Mouse (Mus musculus): ENCODE measurements around the gene Gm10719.
"Not testable (repeated sequence)": the region's sequence is repeated elsewhere in the genome, so short reads cannot be mapped to it uniquely, and the experiment has no call there.

DNA sequence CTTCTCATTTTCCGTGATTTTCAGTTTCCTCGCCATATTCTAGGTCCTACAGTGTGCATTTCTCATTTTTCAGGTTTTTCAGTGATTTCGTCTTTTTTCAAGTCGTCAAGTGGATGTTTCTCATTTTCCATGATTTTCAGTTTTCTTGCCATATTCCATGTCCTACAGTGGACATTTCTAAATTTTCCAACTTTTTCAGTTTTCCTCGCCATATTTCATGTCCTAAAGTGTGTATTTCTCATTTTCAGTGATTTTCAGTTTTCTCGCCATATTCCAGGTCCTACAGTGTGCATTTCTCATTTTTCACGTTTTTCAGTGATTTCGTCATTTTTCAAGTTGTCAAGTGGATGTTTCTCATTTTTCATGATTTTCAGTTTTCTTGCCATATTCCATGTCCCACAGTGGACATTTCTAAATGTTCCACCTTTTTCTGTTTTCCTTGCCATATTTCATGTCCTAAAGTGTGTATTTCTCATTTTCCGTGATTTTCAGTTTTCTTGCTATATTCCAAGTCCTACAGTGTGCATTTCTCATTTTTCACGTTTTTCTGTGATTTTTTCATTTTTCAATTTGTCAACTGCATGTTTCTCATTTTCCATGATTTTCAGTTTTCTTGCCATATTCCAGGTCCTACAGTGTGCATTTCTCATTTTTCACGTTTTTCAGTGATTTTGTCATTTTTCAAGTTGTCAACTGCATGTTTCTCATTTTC lies 15.1 kb upstream of the Gm10719 start:
- not testable (repeated sequence) for TF ChIP-seq POLR2A (IDR thresholded peaks at IDR 0.05; ENCODE audit: insufficient read length, low read depth); REST (IDR thresholded peaks at IDR 0.05; ENCODE audit: insufficient read depth, insufficient read length); TCF12 (IDR thresholded peaks at IDR 0.05; ENCODE audit: insufficient read depth, poor library complexity, severe bottlenecking); USF1 (IDR thresholded peaks at IDR 0.05; ENCODE audit: low read depth); POLR2AphosphoS2 (IDR thresholded peaks at IDR 0.05; ENCODE audit: insufficient read length, low read depth); MYOD1 (IDR thresholded peaks at IDR 0.05; ENCODE audit: control insufficient read depth in 1 of 3, insufficient read length in 2 of 3, low read depth in 2 of 3); TCF3 (IDR thresholded peaks at IDR 0.05; ENCODE audit: insufficient read length, low read depth); MAX (IDR thresholded peaks at IDR 0.05; ENCODE audit: low read depth); SRF (IDR thresholded peaks at IDR 0.05; ENCODE audit: control insufficient read depth, insufficient read length, low read depth); CEBPB (IDR thresholded peaks at IDR 0.05; ENCODE audit: insufficient read depth, poor library complexity, severe bottlenecking)

Data from myocyte (in vitro differentiated cells).